Mouse (Mus musculus): ENCODE measurements around the gene Hsd17b7. TPM values are rescaled to one million over a fixed set of nuclear protein-coding genes. Genes with fewer than 3 reads are reported as not detected.

Gene Hsd17b7
- polyA plus RNA-seq, 1 experiment from 2014 or later = 26.0 TPM

DNA sequence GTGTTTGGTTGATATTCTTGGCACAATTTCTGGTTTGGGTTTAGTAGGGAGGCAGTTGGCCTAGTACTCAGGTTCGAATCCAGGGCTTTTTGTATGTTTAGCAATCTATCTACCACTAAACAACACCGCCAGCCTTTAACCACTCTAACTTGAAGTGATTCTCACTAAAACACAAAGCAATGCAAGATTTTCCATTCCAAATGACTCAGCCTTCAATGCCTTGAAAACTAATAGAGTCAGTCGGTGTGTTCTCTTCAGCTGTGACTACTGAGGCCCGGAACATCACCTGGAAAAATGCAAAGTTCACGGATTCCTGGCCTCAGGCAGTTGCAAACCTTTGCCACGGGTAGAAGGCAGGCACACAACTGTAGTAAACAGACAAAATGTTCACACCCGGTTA lies 37.3 kb downstream of the Hsd17b7 start:
- 89% methylated on average over 7 of the region's 7 CpGs for WGBS
- H3K9me3 ChIP-seq (replicated peaks) = no peaks in the 10 kb centered on the region
- no peak overlapping the region for H3K4me3 ChIP-seq
- H3K36me3 ChIP-seq = no peaks in the 10 kb centered on the region
- H3K27ac ChIP-seq (replicated peaks) = no peak overlapping the region
- peaks cover 60% of the 10 kb centered on the region for H3K4me1 ChIP-seq
- 0 out of 2 replicates have a peak, but pooled peaks cover 8% of the 10 kb centered on the region for H3K27me3 ChIP-seq (ENCODE audit: low read depth, poor library complexity, severe bottlenecking)
- no peak for DNase-seq (ENCODE audit: low spot score)

DNA sequence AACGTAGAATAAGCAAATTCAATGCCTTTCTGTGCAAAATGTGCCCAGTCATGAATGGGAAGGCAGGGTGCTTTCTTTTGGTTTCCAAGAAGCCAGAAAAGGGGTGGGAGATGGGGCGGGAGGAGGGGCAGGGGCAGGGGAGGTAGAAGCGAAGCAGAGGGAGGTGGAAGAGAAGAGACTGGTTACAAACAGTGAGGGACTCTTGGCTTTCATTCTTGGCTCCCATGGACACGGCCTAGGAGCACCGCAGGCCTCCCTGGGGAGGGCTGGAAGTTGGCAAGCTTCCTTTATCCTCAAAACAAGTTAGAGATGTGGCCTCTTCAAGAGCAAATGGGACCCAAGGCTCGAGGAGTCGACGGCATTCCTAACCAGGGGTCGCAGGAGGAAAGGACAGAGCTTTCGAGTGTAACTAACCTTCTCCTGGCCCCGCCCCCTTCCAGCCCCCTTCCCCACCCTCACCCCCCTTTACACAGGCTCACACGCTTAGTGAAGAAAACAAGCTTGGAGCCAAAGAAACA lies 40.5 kb downstream of the Hsd17b7 start, which contains the start of gene Ccdc190:
Gene Ccdc190, plus strand, starts transcription at position 195 of the 518 bp plus-strand sequence.
- peak within 1 kb of the TSS; percentile 40 for H3K4me3 ChIP-seq
- 0 out of 2 replicates have a peak, but pooled peaks cover 8% of the 10 kb centered on the region for H3K27me3 ChIP-seq (ENCODE audit: low read depth, poor library complexity, severe bottlenecking)
- H3K9me3 ChIP-seq (replicated peaks) = no peaks in the 10 kb centered on the region
- H3K4me1 ChIP-seq = peaks cover 37% of the 10 kb centered on the region
- peak within 1 kb of the TSS; percentile 79 for H3K27ac ChIP-seq (replicated peaks)
- 11% methylated on average over 12 of the region's 12 CpGs for WGBS
- no peaks in the 10 kb centered on the region for H3K36me3 ChIP-seq
- peak; percentile 53 for DNase-seq (ENCODE audit: low spot score)

GRCm38 (mm10) chr1:169927753-169928369 lies 41.2 kb downstream of the Hsd17b7 start:
- no peaks in the 10 kb centered on the region for H3K36me3 ChIP-seq
- WGBS = 32% methylated on average over 8 of the region's 8 CpGs
- peak; percentile 27 for DNase-seq (ENCODE audit: low spot score)

DNA sequence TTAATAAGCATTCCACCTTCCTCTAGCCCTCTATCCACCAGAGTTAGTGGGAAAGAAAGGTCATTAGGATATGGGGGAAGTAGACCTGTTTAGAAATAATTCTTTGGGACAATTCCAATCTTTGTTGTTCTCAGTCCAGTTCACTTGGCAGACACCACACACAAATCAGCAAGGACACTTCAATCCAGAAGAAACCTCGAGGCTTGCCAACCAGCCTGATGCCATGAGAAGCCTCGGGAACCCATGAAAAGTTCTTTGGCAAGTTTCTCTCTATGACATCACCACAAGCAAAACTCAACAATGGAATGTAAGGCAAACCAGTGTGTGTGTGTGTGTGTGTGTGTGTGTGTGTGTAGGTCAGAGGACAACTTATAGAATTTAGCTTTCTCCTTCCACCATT lies 44.5 kb downstream of the Hsd17b7 start:
- no peaks in the 10 kb centered on the region for H3K36me3 ChIP-seq
- no peak for DNase-seq (ENCODE audit: low spot score)
- no peak overlapping the region for H3K27ac ChIP-seq (replicated peaks)
- 91% methylated on average over 2 of the region's 2 CpGs for WGBS
- peaks cover 7% of the 10 kb centered on the region for H3K27me3 ChIP-seq (ENCODE audit: low read depth, poor library complexity, severe bottlenecking)
- H3K4me3 ChIP-seq = no peak overlapping the region
- peaks cover 28% of the 10 kb centered on the region for H3K4me1 ChIP-seq
- H3K9me3 ChIP-seq (replicated peaks) = no peaks in the 10 kb centered on the region

More at GRCm38 (mm10) chr1:169927753-169928369, 41.2 kb downstream of the Hsd17b7 start:
- peak overlapping the region; percentile 40; the same call in 1 of the 2 replicates for H3K4me3 ChIP-seq
- peak overlapping the region; percentile 79 for H3K27ac ChIP-seq (replicated peaks)
- peaks cover 37% of the 10 kb centered on the region for H3K4me1 ChIP-seq
- H3K27me3 ChIP-seq (ENCODE audit: low read depth, poor library complexity, severe bottlenecking) = 0 out of 2 replicates have a peak, but pooled peaks cover 8% of the 10 kb centered on the region
- no peaks in the 10 kb centered on the region for H3K9me3 ChIP-seq (replicated peaks)

- 47% methylated on average over 8 of the region's 8 CpGs for WGBS
- no peaks in the 10 kb centered on the region for H3K9me3 ChIP-seq (replicated peaks)
- H3K4me1 ChIP-seq = no peaks in the 10 kb centered on the region; the same call in 1 of the 2 replicates
- peaks cover 5% of the 10 kb centered on the region for H3K27me3 ChIP-seq (ENCODE audit: low read depth, poor library complexity, severe bottlenecking)
- H3K36me3 ChIP-seq = no peaks in the 10 kb centered on the region
- peak; percentile 28 for DNase-seq (ENCODE audit: low spot score)
- no peak overlapping the region for H3K4me3 ChIP-seq
- H3K27ac ChIP-seq (replicated peaks) = no peak overlapping the region
Measured at GRCm38 (mm10) chr1:169921710-169922211, 47.3 kb downstream of the Hsd17b7 start.

DNA sequence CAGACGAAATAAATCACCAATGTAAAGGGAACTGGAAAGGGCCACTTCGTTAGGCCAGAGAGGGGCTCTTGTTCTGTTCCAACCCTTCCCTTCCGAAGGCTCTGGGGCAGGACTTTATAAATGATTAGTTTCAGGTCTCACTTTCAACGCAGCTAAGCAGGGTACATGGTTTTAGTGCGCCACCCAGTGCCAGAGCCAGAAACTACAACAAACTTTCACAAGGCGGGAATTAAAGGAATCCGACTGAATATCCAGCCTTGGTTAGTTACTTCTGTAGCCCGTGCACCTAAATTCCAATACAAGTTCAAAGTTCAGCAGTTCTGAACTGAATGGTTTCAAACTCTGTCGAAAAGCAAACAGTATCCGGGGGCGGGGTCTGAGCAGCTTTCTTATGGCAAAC lies 49.8 kb downstream of the Hsd17b7 start:
- H3K9me3 ChIP-seq (replicated peaks) = no peaks in the 10 kb centered on the region
- peaks cover 5% of the 10 kb centered on the region for H3K27me3 ChIP-seq (ENCODE audit: low read depth, poor library complexity, severe bottlenecking)
- H3K36me3 ChIP-seq = no peaks in the 10 kb centered on the region
- peak; percentile 80 for DNase-seq (ENCODE audit: low spot score)
- H3K4me3 ChIP-seq = no peak overlapping the region
- 8% methylated on average over 11 of the region's 11 CpGs for WGBS
- no peak overlapping the region for H3K27ac ChIP-seq (replicated peaks)
- H3K4me1 ChIP-seq = no peaks in the 10 kb centered on the region

DNA sequence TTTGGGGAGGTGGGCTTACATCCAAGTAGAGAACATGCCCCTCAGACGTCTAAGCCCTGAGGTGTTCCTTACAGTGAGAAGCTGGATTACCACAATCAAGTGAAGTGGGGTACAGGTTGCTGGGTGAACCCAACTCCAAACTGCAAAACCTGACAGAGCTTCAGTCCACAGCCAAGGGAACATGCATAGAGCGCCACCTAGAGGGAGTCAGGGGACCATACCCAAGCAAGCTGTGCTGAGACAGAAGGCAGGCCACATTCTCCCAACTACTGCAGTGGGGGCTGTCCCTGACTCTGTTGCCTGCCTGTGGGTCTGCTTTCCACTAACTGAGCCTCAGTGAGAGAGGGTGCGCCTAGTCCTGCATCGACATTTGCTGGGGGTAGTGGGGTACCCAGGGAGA lies 51.0 kb downstream of the Hsd17b7 start:
- peak; percentile 62 for DNase-seq (ENCODE audit: low spot score)
- peaks cover 5% of the 10 kb centered on the region for H3K27me3 ChIP-seq (ENCODE audit: low read depth, poor library complexity, severe bottlenecking)
- H3K4me1 ChIP-seq = no peaks in the 10 kb centered on the region
- no peaks in the 10 kb centered on the region for H3K9me3 ChIP-seq (replicated peaks)
- 24% methylated on average over 4 of the region's 4 CpGs for WGBS
- no peaks in the 10 kb centered on the region for H3K36me3 ChIP-seq
- 0 out of 2 replicates have a peak overlapping the region, but pooled peaks have one; percentile 19 for H3K27ac ChIP-seq (replicated peaks)
- H3K4me3 ChIP-seq = no peak overlapping the region

GRCm38 (mm10) chr1:169917115-169917796 lies 51.8 kb downstream of the Hsd17b7 start:
- Histone ChIP-seq H3K4me1 (no peaks in the 10 kb centered on the region), H3K27ac (replicated peaks) (no peak overlapping the region), H3K27me3 (ENCODE audit: low read depth, poor library complexity, severe bottlenecking) (peaks cover 5% of the 10 kb centered on the region), H3K36me3 (no peaks in the 10 kb centered on the region), H3K4me3 (no peak overlapping the region), H3K9me3 (replicated peaks) (no peaks in the 10 kb centered on the region)
- WGBS = 78% methylated on average over 9 of the region's 9 CpGs
- DNase-seq (ENCODE audit: low spot score) = no peak

GRCm38 (mm10) chr1:169916659-169917058 lies 52.4 kb downstream of the Hsd17b7 start:
- no peaks in the 10 kb centered on the region for H3K4me1 ChIP-seq
- H3K27me3 ChIP-seq (ENCODE audit: low read depth, poor library complexity, severe bottlenecking) = peaks cover 5% of the 10 kb centered on the region
- H3K9me3 ChIP-seq (replicated peaks) = no peaks in the 10 kb centered on the region
- WGBS = 81% methylated on average over 7 of the region's 7 CpGs
- no peaks in the 10 kb centered on the region for H3K36me3 ChIP-seq
- H3K27ac ChIP-seq (replicated peaks) = no peak overlapping the region
- DNase-seq (ENCODE audit: low spot score) = no peak
- H3K4me3 ChIP-seq = no peak overlapping the region

- Histone ChIP-seq H3K27ac (replicated peaks) (no peak overlapping the region), H3K4me1 (no peaks in the 10 kb centered on the region), H3K4me3 (no peak overlapping the region), H3K27me3 (ENCODE audit: low read depth, poor library complexity, severe bottlenecking) (no peaks in the 10 kb centered on the region), H3K9me3 (replicated peaks) (no peaks in the 10 kb centered on the region), H3K36me3 (no peaks in the 10 kb centered on the region)
- DNase-seq (ENCODE audit: low spot score) = no peak
- WGBS = 85% methylated on average over 6 of the region's 6 CpGs
Measured at GRCm38 (mm10) chr1:169911526-169911925, 57.5 kb downstream of the Hsd17b7 start.

DNA sequence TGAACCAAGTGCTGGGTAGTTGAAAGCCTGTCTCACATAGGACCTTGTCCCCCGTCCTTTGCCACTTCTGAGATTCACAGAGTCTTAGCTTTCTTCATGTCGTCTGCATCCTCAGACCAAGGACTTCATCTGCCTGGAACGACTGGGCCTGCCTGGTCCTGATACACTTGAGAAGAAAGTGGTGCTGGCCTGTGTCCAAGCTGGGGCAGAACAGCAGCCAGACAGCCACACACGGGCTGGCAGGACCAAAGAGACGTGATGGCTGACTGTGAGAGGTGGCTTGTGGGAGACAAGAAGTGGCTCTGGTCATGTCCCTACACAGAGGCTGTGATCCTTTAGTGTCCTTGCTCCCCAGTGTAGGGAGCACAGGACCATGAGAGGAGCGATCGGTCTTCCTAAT lies 58.3 kb downstream of the Hsd17b7 start:
- Histone ChIP-seq H3K4me1 (no peaks in the 10 kb centered on the region), H3K27ac (replicated peaks) (no peak overlapping the region), H3K9me3 (replicated peaks) (no peaks in the 10 kb centered on the region), H3K27me3 (ENCODE audit: low read depth, poor library complexity, severe bottlenecking) (no peaks in the 10 kb centered on the region), H3K4me3 (no peak overlapping the region), H3K36me3 (no peaks in the 10 kb centered on the region)
- DNase-seq (ENCODE audit: low spot score) = no peak
- 91% methylated on average over 7 of the region's 7 CpGs for WGBS

- H3K36me3 ChIP-seq = no peaks in the 10 kb centered on the region
- H3K9me3 ChIP-seq (replicated peaks) = no peaks in the 10 kb centered on the region
- WGBS = 95% methylated on average over 6 of the region's 6 CpGs
- no peaks in the 10 kb centered on the region for H3K27me3 ChIP-seq (ENCODE audit: low read depth, poor library complexity, severe bottlenecking)
- H3K4me1 ChIP-seq = no peaks in the 10 kb centered on the region
- H3K4me3 ChIP-seq = no peak overlapping the region
- DNase-seq (ENCODE audit: low spot score) = no peak
- H3K27ac ChIP-seq (replicated peaks) = no peak overlapping the region
Measured at GRCm38 (mm10) chr1:169909659-169910058, 59.4 kb downstream of the Hsd17b7 start.

DNA sequence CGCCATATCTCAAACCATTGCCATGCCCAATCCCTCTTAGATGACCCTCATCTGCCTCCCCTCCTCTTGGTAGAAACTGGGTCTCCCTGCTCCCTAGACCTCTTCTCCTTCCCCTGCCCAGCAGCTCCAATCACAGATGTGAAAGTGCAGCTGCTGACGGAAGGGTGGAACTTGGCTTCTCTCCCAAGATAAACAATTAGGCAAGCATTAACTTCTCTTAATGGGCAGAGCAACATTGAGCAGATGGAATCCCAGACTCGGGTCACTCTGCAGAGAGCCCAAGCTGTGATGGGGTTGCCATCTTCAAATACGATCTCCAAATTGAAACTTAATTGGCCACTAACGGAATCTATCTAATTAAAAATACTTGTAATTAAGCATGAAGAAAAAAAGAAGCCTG lies 59.9 kb downstream of the Hsd17b7 start:
- H3K36me3 ChIP-seq = no peaks in the 10 kb centered on the region
- no peak overlapping the region for H3K27ac ChIP-seq (replicated peaks)
- no peak for DNase-seq (ENCODE audit: low spot score)
- no peaks in the 10 kb centered on the region for H3K27me3 ChIP-seq (ENCODE audit: low read depth, poor library complexity, severe bottlenecking)
- H3K9me3 ChIP-seq (replicated peaks) = no peaks in the 10 kb centered on the region
- H3K4me1 ChIP-seq = no peaks in the 10 kb centered on the region
- WGBS = 91% methylated on average over 5 of the region's 5 CpGs
- H3K4me3 ChIP-seq = no peak overlapping the region

All from midbrain, embryonic 10.5 days (tissue).